Mouse (Mus musculus) spleen, adult 2 months (tissue): ENCODE data around the gene Apoc3.

Experiments
- CTCF ChIP-seq: fragments of 200-500 bp; IDR thresholded peaks from 2 replicates; pipeline ENCODE4 v1.5.1; 2011; ENCODE audit warnings: mild to moderate bottlenecking, inconsistent platforms; ENCODE audit not compliant: insufficient read depth, insufficient read length, insufficient replicate concordance; ENCODE audit errors: extremely low read depth
- POLR2A ChIP-seq: fragments of 200-500 bp; IDR thresholded peaks from 2 replicates; pipeline ENCODE4 v1.6.1; 2011; ENCODE audit warnings: low read depth, low read length, inconsistent platforms

DNA sequence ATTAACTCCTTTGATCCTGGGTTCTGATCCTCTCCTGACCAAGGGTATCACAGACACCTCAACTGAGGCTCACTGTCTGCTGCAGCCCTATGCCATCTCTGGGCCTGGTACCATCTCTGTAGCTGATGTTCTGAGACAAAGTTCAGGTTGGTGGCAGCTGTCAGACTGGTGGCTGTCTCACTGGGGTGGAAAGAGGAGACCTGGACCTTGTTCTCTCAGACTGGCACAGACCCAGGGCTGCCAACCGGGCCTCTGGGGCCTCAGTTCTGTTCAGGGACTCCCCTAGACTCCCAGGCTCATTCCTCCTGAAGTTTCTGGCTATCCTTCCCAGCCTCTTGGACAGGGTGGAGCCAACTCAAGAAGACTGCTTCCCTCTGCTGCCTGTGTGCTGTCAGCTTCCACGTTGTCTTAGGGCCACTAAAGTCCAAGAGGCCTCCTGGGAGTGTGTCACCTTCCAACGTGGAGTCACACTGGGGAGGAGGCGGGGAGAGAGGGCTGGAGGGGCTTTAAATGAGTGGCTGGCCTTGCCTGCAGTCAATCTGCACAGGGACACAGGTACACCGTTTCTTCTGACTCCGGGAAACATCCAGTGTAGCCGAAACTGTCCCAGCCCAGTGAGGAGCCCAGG lies 5.2 kb upstream of the Apoc3 start, which contains the start of gene Apoa4:
- TF ChIP-seq CTCF (no peak), POLR2A (no peak)
